Mouse (Mus musculus): ENCODE measurements around the gene Krtap5-1.
"Not testable (repeated sequence)": the region's sequence is repeated elsewhere in the genome, so short reads cannot be mapped to it uniquely, and the experiment has no call there.

The Krtap5-1 gene

DNA sequence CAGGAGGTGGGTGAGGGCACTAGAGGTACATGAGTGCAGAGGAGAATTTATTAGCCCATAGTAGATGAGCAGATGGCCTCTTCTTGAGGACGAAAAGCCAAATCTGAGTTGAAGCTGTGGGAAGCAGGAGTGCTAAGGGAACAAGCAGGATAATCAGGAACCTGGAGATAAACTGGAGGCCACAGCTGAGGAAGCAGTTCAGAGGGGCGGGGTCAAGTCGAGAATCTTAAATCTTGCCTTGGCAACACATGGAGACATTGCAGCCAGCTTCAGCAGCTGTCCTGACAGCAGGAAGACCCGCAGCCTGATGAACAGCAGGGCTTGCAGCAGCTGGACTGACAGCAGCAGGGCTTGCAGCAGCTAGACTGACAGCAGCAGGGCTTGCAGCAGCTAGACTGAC lies 810 bp downstream of the Krtap5-1 start:
- not testable (repeated sequence) for DNase-seq (ENCODE audit: low spot score)

DNA sequence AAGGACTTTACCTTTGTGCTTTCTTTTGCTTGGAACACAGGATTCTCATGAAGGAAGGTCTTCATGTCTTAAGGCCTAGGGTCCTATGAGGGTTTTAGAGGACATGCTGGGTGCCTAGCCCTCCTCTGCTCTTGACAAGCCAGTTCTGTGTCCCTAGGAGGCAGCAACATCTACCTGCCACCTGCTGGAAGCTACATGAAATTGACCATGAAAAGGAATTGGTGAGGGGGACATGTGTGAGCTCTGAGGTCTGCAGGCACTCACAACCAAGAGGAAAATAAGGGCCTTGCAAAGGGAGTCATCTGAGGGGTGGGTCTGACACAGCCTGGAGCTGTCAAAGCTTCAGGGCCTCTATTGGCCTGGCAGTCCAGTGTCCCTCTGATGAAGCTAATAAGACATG lies 1.5 kb downstream of the Krtap5-1 start:
- DNase-seq (ENCODE audit: low spot score), result no peak

DNA sequence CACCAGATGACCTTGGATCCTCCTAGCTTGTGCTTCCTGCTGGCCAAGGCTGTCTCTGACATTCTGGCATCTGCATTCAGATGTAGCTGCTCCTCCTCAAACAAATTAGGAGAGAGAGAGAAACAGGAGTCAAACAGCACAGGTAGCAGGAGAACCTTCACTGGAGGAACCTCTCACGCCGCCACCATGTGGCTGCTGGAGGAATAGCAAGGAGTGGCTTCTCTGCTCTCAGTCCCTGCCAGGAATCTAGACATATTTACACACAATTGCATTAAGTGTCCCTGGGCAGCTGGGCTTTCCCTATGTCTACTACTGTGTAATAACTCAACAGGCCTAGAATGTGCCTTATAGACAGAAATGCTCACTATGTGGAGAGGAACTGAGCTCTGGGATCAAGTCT lies 3.1 kb downstream of the Krtap5-1 start:
- not testable (repeated sequence) for DNase-seq (ENCODE audit: low spot score)

DNA sequence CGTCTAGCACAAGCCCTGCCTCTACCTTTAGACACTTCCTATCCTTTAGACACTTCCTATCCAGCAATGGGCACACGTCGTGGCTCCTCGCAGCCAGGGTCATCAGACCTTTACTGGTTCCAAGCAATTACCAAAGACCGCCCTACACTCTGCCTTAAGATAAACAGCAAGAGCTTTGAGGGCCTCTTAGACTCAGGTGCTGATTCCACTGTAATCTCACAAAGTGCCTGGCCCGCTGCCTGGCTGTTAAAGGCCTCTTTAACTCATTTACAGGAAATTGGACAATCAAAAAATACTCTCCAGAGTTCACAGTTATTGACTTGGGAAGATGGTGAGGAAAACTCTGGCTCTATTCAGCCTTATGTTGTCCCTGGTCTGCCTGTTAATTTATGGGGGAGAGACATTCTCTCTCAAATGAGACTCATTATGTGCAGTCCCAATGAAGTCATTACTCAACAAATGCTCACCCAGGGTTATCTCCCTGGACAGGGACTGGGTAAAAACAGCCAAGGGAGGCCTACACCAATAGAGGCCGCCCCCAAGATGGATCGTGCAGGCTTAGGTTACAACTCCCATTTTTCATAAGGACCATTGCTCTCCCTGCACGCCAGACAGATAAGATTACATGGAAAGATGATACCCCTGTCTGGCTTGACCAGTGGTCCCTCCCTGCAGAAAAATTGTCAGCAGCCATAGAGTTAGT lies 10.9 kb downstream of the Krtap5-1 start:
- not testable (repeated sequence) for DNase-seq (ENCODE audit: low spot score)

DNA sequence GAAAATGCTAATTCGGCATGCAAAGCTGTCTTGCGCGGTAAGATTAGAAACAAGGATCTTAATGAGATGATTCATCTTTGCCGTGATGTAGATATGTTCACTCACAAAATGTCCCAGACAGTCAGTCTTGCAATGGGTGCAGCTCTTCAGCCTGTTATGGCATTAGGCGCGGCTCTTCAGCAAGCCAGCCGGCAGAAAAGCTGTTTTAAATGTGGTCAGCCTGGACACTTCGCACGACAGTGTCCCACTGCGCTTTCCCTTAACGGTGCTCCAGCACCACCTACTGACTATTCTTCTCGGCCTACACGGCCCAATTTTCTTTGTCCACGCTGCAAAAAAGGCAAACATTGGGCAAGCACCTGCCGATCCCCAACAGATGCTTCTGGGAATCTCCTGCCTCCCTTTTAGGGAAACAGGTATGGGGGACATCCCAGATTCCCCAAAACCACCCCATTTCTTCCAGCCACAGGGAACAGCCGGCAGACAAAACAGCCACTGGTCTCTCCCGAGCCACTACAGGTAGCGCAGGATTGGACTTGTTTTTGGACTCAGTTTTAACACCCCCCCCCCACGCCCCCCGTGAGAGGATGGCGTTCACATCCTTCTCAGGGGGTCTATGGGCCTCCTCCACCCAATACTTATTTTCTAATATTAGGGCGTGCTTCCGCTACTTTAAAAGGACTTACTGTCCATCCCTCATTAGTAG lies 11.6 kb downstream of the Krtap5-1 start:
- no peak for DNase-seq (ENCODE audit: low spot score)

DNA sequence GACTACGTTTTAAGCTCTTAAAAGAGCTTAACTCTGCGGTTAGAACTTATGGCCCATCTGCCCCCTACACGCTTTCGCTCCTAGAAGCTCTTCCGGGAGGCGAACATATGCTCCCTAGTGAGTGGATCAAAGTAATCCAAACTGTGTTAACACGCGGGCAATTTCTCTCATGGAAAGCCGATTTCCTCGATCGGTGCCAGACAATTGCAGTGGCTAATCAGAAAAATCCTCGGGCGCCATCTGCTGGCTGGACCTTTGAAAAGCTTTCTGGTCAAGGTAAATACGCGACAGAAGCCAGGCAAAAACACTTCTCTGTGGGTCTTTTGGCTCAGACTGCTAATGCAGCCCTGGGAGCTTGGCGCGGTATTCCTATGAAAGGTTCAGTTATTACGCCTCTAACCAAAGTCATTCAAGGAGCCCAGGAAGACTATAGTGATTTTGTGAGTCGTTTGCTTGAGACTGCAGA lies 12.3 kb downstream of the Krtap5-1 start:
- DNase-seq (ENCODE audit: low spot score), result peak; percentile 85

DNA sequence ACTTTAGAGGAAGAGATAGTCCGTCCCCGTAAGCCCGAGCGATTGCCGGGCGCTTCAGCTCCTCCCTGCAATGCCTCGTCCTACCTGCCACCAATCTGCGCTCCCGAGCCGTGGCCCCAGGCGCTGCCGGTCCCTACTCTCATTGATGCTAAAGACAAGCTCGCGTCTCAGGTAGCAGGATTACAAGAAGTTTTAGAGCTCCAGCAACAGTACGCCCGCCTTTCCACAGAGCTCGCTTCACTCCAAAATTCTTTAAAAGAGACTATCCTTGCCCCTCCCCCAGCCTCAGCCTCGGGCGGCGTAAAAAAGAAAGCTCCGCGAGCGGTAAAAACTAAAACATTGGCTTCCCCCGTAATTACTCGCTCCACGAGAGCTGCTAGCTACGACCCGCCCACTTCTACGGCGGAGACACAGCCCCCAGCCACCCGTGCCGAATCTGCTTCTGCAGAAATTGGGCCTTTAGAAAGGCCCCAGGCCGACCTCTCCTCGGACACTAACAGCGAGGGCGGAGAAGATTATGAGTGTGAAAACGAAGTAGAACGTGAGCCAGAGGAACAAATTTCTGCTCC lies 12.8 kb downstream of the Krtap5-1 start:
- DNase-seq (ENCODE audit: low spot score), result peak; percentile 73

DNA sequence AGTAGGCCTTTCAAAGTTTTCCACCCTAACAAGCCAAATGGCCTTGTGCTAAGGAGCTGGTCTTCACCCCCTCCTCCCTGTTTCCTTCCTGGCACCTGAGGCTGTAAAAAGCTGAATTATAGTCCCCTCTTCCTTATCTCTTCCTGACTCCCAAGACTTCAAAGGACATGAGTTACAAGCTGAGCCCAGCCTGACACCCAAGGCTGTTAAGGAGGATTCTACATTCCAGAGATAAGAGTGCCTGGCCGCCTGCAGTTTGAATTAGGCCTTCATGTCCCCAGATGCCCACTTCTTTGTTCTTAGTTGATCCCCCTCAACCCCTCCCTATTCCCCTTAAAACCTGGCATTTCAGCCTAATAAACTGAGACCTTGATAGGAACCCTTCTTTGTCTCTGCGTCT lies 14.1 kb downstream of the Krtap5-1 start:
- DNase-seq (ENCODE audit: low spot score), result not testable (repeated sequence)

DNA sequence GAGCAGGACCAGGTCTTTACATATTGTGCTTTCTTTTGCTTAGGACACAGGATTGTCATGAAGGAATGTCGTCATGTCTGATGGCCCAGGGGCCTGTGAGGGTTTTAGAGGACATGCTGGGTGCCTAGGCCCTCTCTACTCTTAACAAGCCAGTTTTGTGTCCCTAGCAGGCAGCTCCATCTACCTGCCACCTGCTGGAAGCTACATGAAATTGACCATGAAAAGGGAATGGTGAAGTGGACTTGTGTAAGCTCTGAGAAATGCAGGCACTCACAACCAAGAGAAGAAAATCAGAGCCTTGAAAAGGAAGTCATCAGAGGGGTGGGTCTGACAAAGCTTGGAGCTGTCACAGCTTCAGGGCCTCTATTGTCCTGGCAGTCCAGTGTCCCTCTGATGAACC lies 17.6 kb downstream of the Krtap5-1 start:
- not testable (repeated sequence) for DNase-seq (ENCODE audit: low spot score)

DNA sequence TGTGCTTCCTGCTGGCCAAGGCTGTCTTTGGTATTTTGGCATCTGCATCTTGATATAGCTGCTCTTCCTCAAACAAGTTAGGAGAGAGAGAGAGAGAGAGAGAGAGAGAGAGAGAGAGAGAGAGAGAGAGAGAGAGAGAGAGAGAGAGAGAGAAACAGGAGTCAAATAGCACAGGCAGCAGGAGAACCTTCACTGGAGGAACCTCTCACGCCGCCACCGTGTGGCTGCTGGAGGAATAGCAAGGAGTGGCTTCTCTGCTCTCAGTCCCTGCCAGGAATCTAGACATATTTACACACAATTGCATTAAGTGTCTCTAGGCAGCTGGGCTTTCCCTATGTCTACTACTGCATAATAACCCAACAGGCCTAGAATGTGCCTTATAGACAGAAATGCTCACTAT lies 18.7 kb downstream of the Krtap5-1 start:
- not testable (repeated sequence) for DNase-seq (ENCODE audit: low spot score)

DNA sequence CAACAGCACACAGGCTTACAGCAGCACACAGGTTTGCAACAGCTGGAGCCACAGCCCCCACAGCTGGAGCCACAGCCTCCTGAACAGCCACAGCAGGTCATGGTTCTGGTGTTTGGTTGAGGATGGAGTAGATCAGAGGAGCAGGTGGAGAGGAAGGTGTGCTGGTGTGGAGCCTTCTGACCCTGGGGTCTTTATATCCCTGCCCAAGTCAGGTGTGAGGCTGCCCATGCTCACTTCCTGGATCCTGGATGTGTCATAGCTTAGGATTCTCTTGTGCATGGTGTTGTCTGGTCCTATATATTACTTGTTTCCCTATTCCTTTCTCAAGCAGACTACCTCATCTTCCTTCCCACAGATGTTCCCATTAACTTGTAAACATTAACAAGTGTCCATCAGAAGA lies 22.7 kb downstream of the Krtap5-1 start, which contains the start of gene Gm4559:
Gm4559 (minus strand) TSS at position 101 of the 400 bp plus-strand sequence.
- DNase-seq (ENCODE audit: low spot score), result not testable (repeated sequence)

DNA sequence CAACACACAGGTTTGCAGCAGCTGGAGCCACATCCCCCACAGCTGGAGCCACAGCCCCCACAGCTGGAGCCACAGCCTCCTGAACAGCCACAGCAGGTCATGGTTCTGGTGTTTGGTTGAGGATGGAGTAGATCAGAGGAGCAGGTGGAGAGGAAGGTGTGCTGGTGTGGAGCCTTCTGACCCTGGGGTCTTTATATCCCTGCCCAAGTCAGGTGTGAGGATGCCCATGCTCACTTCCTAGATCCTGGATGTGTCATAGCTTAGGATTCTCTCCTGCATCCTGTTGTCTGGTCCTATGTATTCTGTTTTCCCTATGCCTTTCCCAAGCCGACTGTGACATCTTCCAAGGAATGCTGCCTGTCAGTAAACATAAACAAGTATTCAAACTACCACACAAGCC lies 38.7 kb downstream of the Krtap5-1 start, which contains the start of gene Gm2431:
Gm2431 (minus strand) TSS at position 101 of the 400 bp plus-strand sequence.
- not testable (repeated sequence) for DNase-seq (ENCODE audit: low spot score)

DNA sequence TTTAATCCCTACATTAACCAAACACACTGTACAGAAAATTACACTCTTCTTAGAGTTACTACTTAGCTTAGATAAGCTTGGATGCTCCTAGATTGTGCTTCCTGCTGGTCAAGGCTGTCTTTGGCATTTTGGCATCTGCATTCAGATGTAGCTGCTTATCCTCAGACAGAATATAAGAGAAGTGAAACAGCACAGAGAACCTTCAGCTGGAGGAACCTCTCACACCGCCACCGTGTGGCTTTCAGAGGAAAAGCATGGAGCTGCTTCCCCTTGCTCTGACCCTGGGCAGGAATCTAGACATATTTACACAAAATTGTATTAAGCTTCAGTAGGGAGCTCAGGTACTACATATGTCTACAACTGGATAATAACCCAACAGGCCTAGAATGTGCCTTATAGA lies 41.4 kb downstream of the Krtap5-1 start:
- DNase-seq (ENCODE audit: low spot score), result no peak

DNA sequence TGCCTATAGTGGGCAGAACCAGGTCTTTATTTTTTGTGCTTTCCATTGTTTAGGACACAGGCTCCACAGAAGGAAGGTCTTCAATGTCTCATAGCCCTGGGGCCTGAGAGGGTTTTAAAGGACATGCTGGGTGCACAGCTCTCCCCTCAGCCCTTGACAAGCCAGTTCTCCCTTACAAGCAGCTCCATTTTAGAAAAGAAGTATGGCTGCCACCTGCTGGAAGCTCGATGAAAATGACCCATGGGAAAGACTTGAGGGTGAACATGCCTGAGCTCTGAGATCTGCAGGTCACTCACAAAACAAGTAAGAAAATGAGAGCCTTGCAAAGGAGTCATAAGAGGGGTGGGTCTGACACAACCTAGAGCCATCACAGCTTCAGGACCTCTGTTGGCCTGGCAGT lies 47.1 kb downstream of the Krtap5-1 start:
- DNase-seq (ENCODE audit: low spot score), result peak; percentile 14
